Mouse (Mus musculus) MEL (cell line): Measurements from ENCODE around the gene Itpr2. TPM values are rescaled to one million over a fixed set of nuclear protein-coding genes. Genes with fewer than 3 reads are reported as not detected.

Experiments
- DNase-seq: peaks from one replicate; pipeline ENCODE4 v3.0.0; 2011; ENCODE audit warnings: low read depth, low spot score
- H3K27ac ChIP-seq: 2 replicates; pipeline ENCODE4 v1.5.1; 2012; ENCODE audit warnings: low read depth, mild to moderate bottlenecking, control low read depth, low read length, moderate library complexity; ENCODE audit not compliant: control insufficient read depth
- H3K27me3 ChIP-seq, 2 experiments: fragments of 150-350 bp in 1 of 2; sonication (generic) in 1 of 2; 2 replicates each; pipeline ENCODE4 v1.6.1; 2012; ENCODE audit warnings: low read length in 2 of 2, mild to moderate bottlenecking in 2 of 2, improper control_type of control experiment in 1 of 2, moderate library complexity in 1 of 2; ENCODE audit not compliant: insufficient read depth in 2 of 2, control insufficient read depth in 1 of 2
- H3K36me3 ChIP-seq, 2 experiments: 2 replicates each; pipeline ENCODE4 v1.6.1; 2012 to 2014; ENCODE audit warnings: low read length in 2 of 2, improper control_type of control experiment in 1 of 2, inconsistent platforms in 1 of 2, mild to moderate bottlenecking in 1 of 2; ENCODE audit not compliant: insufficient read depth in 2 of 2, control insufficient read depth in 1 of 2
- H3K4me1 ChIP-seq, 2 experiments: fragments of 150-350 bp in 1 of 2; sonication (generic) in 1 of 2; 2 replicates each; pipeline ENCODE4 v1.6.1; 2012; ENCODE audit warnings: low read length in 2 of 2, improper control_type of control experiment in 1 of 2, mild to moderate bottlenecking in 1 of 2; ENCODE audit not compliant: insufficient read depth in 2 of 2, control insufficient read depth in 1 of 2
- H3K4me3 ChIP-seq, 2 experiments: fragments of 150-350 bp in 1 of 2; sonication (generic) in 1 of 2; 2 replicates each; pipeline ENCODE4 v1.5.1; 2012; ENCODE audit warnings: low read depth in 2 of 2, low read length in 2 of 2, mild to moderate bottlenecking in 2 of 2, moderate library complexity in 2 of 2, control low read depth in 1 of 2, improper control_type of control experiment in 1 of 2; ENCODE audit not compliant: control insufficient read depth in 1 of 2, insufficient read depth in 1 of 2
- H3K79me2 ChIP-seq: 2 replicates; pipeline ENCODE4 v1.6.1; 2012; ENCODE audit warnings: mild to moderate bottlenecking, low read length, moderate library complexity; ENCODE audit not compliant: control insufficient read depth, poor library complexity, insufficient read depth
- H3K9ac ChIP-seq: 2 replicates; pipeline ENCODE4 v1.6.1; 2012; ENCODE audit warnings: low read depth, mild to moderate bottlenecking, control low read depth, low read length, moderate library complexity; ENCODE audit not compliant: control insufficient read depth, poor library complexity, severe bottlenecking
- H3K9me3 ChIP-seq: fragments of 150-350 bp; sonication (generic); replicated peaks from 2 replicates; pipeline ENCODE4 v1.6.1; 2012; ENCODE audit warnings: mild to moderate bottlenecking, low read length, improper control_type of control experiment, moderate library complexity; ENCODE audit not compliant: insufficient read depth
- CTCF ChIP-seq, 3 experiments: IDR thresholded peaks in 2 of 3; conservative IDR thresholded peaks in 1 of 3; 2 replicates each; pipeline ENCODE4 v1.5.1; 2011 to 2012; ENCODE audit warnings: low read length in 3 of 3, low read depth in 2 of 3, mild to moderate bottlenecking in 2 of 3, improper control_type of control experiment in 1 of 3, inconsistent platforms in 1 of 3, mixed read lengths in 1 of 3, moderate library complexity in 1 of 3; ENCODE audit not compliant: control insufficient read depth in 1 of 3, insufficient read depth in 1 of 3, poor library complexity in 1 of 3, severe bottlenecking in 1 of 3
- ELF1 ChIP-seq: IDR thresholded peaks from 2 replicates; pipeline ENCODE4 v1.6.1; 2014; ENCODE audit warnings: low read depth, mild to moderate bottlenecking, inconsistent platforms, low read length, improper control_type of control experiment, moderate library complexity
- ETS1 ChIP-seq: IDR thresholded peaks from 2 replicates; pipeline ENCODE4 v1.6.1; 2012; ENCODE audit warnings: low read depth, mild to moderate bottlenecking, inconsistent platforms, low read length, improper control_type of control experiment, moderate library complexity
- GATA1 ChIP-seq: IDR thresholded peaks from 2 replicates; pipeline ENCODE4 v1.6.1; 2011; ENCODE audit warnings: low read depth, low read length, improper control_type of control experiment
- JUND ChIP-seq: IDR thresholded peaks from 2 replicates; pipeline ENCODE4 v1.6.1; 2011; ENCODE audit warnings: low read depth, mild to moderate bottlenecking, improper control_type of control experiment, low read length
- KAT2A ChIP-seq: conservative IDR thresholded peaks from 2 replicates; pipeline ENCODE4 v1.6.1; 2012; ENCODE audit warnings: low read depth, low read length, improper control_type of control experiment, inconsistent platforms
- MAFK ChIP-seq: IDR thresholded peaks from 2 replicates; pipeline ENCODE4 v1.6.1; 2011; ENCODE audit warnings: low read depth, mild to moderate bottlenecking, low read length, improper control_type of control experiment, borderline replicate concordance
- MAZ ChIP-seq: IDR thresholded peaks from 2 replicates; pipeline ENCODE4 v1.6.1; 2012; ENCODE audit warnings: low read depth, mild to moderate bottlenecking, inconsistent platforms, low read length, improper control_type of control experiment
- MEF2A ChIP-seq: IDR thresholded peaks from 2 replicates; pipeline ENCODE4 v1.6.1; 2014; ENCODE audit warnings: low read depth, mild to moderate bottlenecking, inconsistent platforms, low read length, improper control_type of control experiment; ENCODE audit not compliant: poor library complexity, insufficient replicate concordance, severe bottlenecking; ENCODE audit errors: extremely low read depth
- MXI1 ChIP-seq: IDR thresholded peaks from 2 replicates; pipeline ENCODE4 v1.6.1; 2011; ENCODE audit warnings: mild to moderate bottlenecking, low read depth, low read length, improper control_type of control experiment
- MYB ChIP-seq: IDR thresholded peaks from 2 replicates; pipeline ENCODE4 v1.6.1; 2011; ENCODE audit warnings: mild to moderate bottlenecking, low read depth, low read length, improper control_type of control experiment
- NELFE ChIP-seq: IDR thresholded peaks from 2 replicates; pipeline ENCODE4 v1.6.1; 2011; ENCODE audit warnings: low read depth, low read length, improper control_type of control experiment
- NRF1 ChIP-seq: IDR thresholded peaks from 2 replicates; pipeline ENCODE4 v1.6.1; 2014; ENCODE audit warnings: low read depth, mild to moderate bottlenecking, inconsistent platforms, low read length, improper control_type of control experiment, moderate library complexity; ENCODE audit not compliant: poor library complexity, insufficient read depth, severe bottlenecking
- POLR2AphosphoS2 ChIP-seq: IDR thresholded peaks from 2 replicates; pipeline ENCODE4 v1.6.1; 2011; ENCODE audit warnings: low read length, improper control_type of control experiment
- POLR2AphosphoS5 ChIP-seq: IDR thresholded peaks from 2 replicates; pipeline ENCODE4 v1.6.1; 2012; ENCODE audit warnings: low read depth, borderline replicate concordance, mild to moderate bottlenecking, inconsistent platforms, low read length, moderate library complexity, mixed read lengths
- RAD21 ChIP-seq: IDR thresholded peaks from 2 replicates; pipeline ENCODE4 v1.6.1; 2011; ENCODE audit warnings: mild to moderate bottlenecking, low read depth, low read length, improper control_type of control experiment
- RCOR1 ChIP-seq: IDR thresholded peaks from 2 replicates; pipeline ENCODE4 v1.6.1; 2012; ENCODE audit warnings: low read depth, mild to moderate bottlenecking, inconsistent platforms, low read length, improper control_type of control experiment
- SMC3 ChIP-seq: IDR thresholded peaks from 2 replicates; pipeline ENCODE4 v1.6.1; 2011; ENCODE audit warnings: low read depth, low read length, improper control_type of control experiment
- TAL1 ChIP-seq: IDR thresholded peaks from 2 replicates; pipeline ENCODE4 v1.6.1; 2012; ENCODE audit warnings: mild to moderate bottlenecking, inconsistent platforms, low read length, moderate library complexity, mixed read lengths
- TBP ChIP-seq: IDR thresholded peaks from 2 replicates; pipeline ENCODE4 v1.8.0; 2011; ENCODE audit warnings: low read depth, low read length, improper control_type of control experiment
- USF1 ChIP-seq: IDR thresholded peaks from 2 replicates; pipeline ENCODE4 v1.6.1; 2014; ENCODE audit warnings: low read depth, mild to moderate bottlenecking, inconsistent platforms, low read length, improper control_type of control experiment, moderate library complexity
- ZC3H11A ChIP-seq: IDR thresholded peaks from 2 replicates; pipeline ENCODE4 v1.6.1; 2012; ENCODE audit warnings: low read depth, mild to moderate bottlenecking, inconsistent platforms, low read length, improper control_type of control experiment
- ZKSCAN1 ChIP-seq: IDR thresholded peaks from 2 replicates; pipeline ENCODE4 v1.6.1; 2012; ENCODE audit warnings: low read depth, mild to moderate bottlenecking, inconsistent platforms, low read length, improper control_type of control experiment, moderate library complexity
- ZMIZ1 ChIP-seq: IDR thresholded peaks from 2 replicates; pipeline ENCODE4 v1.6.1; 2012; ENCODE audit warnings: low read depth, mild to moderate bottlenecking, inconsistent platforms, low read length, improper control_type of control experiment, moderate library complexity
- ZNF384 ChIP-seq: IDR thresholded peaks from 2 replicates; pipeline ENCODE4 v1.6.1; 2012; ENCODE audit warnings: low read depth, mild to moderate bottlenecking, inconsistent platforms, low read length, improper control_type of control experiment
- polyA plus RNA-seq, 2 experiments: library from polyadenylated mRNA; stranded (reverse) in 1 of 2; unstranded in 1 of 2; fragments of >175 nt in 1 of 2; fragments of >200 nt in 1 of 2; gene quantifications; 2 replicates each; pipeline versions ENCODE4 v1.2.1 to v1.2.4; 2012; ENCODE audit warnings: low replicate concordance in 2 of 2, low read depth in 1 of 2; ENCODE audit not compliant: insufficient read length in 2 of 2, insufficient read depth in 1 of 2, missing spikeins in 1 of 2
- total RNA-seq: library from RNA; depleted of rRNA; stranded (reverse); fragments of 300-350 nt; gene quantifications from 2 replicates; pipeline ENCODE4 v1.2.3, GENCODE M21; 2012

Gene Itpr2
- total and polyA plus RNA-seq, 3 experiments = 1.5 to 3.0 TPM; not detected in 1

DNA sequence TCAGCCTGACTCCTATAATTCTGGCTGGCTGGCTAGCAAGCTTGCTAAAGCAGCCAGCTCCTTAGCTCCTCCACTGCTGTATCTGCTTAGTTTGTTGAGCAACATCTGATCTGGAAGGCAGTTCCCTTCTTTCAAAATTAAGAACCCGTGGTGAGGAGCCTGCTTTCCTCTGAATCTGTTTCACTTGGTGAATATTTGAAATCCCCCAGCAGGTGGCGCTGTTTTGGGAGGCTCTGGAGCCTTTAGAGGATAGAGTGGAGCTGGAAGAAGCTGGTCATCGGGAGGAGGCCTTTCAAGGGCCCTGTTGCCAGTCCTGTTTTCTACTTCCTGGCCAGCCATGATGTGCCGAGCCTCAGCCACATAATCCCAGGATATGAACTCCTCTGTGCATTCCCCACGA lies 422.8 kb downstream of the Itpr2 start:
- H3K9me3 ChIP-seq = no peaks in the 10 kb centered on the region
- no peak overlapping the region for H3K4me3 ChIP-seq
- H3K36me3 ChIP-seq = peaks cover 0 to 12% of the 10 kb centered on the region in 2 experiments; a peak in 2 of 4 replicates
- no peak overlapping the region for H3K9ac ChIP-seq
- no peak overlapping the region for H3K27ac ChIP-seq
- TF ChIP-seq RAD21 (peak; percentile 26), GATA1 (no peak), SMC3 (peak; percentile 57), CTCF (IDR thresholded peaks at IDR 0.05 in 2 of 3, conservative IDR thresholded peaks at IDR 0.05 in 1 of 3; ENCODE audit: control insufficient read depth in 1 of 3, insufficient read depth in 1 of 3, low read depth in 2 of 3, low read length in 3 of 3, poor library complexity in 1 of 3, severe bottlenecking in 1 of 3) (peak; percentile 42 to 68 (median 65); a peak in 5 of 6 replicates)
- TF ChIP-seq, all 39 proteins: peak for 3
- Histone ChIP-seq H3K79me2 (no peaks in the 10 kb centered on the region), H3K4me1 (peaks cover 5 to 22% of the 10 kb centered on the region in 2 experiments), H3K27me3 (no peaks in the 10 kb centered on the region; a peak in 1 of 4 replicates)
- peak; percentile 80 for DNase-seq

DNA sequence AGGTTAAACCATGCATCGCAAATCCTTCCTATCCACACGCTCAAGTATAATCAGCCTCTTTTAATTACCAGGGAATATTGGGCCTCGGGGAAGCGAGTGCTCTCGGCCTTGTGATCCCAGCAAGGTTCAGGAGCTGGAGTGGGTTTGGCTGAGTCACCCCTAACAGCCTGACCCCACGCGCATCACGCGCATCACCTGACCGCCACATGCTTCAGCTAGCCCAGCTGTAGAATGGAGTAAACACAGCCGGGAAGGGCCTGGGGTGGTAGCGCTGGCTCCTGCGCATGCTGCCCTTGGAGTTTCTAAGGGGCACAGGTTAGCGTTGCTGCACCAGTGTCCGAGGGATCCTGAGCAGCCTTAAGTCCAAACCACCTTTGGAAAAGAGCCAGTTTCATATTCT lies 423.9 kb downstream of the Itpr2 start:
- peaks cover 5 to 22% of the 10 kb centered on the region in 2 experiments for H3K4me1 ChIP-seq

DNA sequence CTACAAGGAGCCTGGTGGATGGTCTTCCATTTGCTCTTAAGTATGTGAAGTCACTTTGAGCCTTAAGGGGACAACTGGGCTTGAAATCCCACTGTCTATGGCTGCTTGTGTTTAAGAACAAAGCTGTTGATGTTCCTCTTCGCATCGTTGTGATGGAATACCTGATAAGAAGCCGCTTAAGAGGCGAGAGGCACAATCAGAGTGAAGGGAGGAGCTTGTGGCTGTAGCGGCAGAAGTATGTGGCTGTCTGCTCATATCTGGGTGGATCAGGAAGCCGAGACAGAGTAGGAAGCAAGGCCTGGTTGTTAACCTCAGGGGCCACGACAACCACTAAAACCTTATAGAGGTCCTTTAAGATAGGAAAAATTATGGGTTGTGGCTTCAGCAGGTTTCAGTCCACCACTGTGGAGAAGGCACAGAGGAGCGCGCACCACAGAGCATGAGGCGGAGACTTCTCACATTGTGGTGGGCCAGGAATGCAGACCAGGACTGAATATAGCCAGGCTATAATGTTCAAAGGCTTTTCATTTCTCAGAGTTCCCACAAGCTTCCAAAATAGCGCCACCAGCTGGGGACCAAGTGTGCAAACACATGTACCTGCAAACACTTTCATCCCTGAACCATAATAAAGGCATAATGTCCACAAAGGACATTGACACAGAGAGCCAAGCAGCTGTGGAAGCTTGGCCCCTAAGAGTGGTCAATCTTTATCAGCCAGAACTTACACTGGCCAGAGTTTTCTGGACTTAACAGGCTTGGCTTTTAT lies 424.7 kb downstream of the Itpr2 start:
- Histone ChIP-seq H3K4me3 (peak overlapping the region; percentile 33 to 47), H3K27me3 (no peaks in the 10 kb centered on the region), H3K36me3 (peaks cover 0 to 12% of the 10 kb centered on the region in 2 experiments; a peak in 2 of 4 replicates), H3K79me2 (no peaks in the 10 kb centered on the region), H3K9me3 (no peaks in the 10 kb centered on the region), H3K4me1 (peaks cover 5 to 22% of the 10 kb centered on the region in 2 experiments), H3K9ac (peak overlapping the region; percentile 57), H3K27ac (peak overlapping the region; percentile 70)
- peak; percentile 88 for DNase-seq
- TF ChIP-seq JUND (no peak), NELFE (0 out of 2 replicates have a peak, but pooled peaks have one; percentile 16), MXI1 (no peak), MYB (no peak), POLR2AphosphoS5 (no peak), MAZ (no peak), ETS1 (0 out of 2 replicates have a peak, but pooled peaks have one; percentile 27), MEF2A (no peak), MAFK (no peak), ELF1 (peak; percentile 50; the same call in 1 of the 2 replicates), TAL1 (no peak), POLR2AphosphoS2 (no peak), ZKSCAN1 (no peak), KAT2A (no peak), TBP (peak; percentile 38; the same call in 1 of the 2 replicates), USF1 (no peak), RAD21 (peak; percentile 10), RCOR1 (peak; percentile 87), ZMIZ1 (no peak)

More for the DNA sequence above, 423.9 kb downstream of the Itpr2 start:
- DNase-seq = no peak
- H3K27ac ChIP-seq = no peak overlapping the region
- no peak for TF ChIP-seq ZC3H11A
- TF ChIP-seq ETS1 = no peak
- TF ChIP-seq MAFK = no peak
- no peak for TF ChIP-seq NRF1
- no peak for TF ChIP-seq POLR2AphosphoS2
- no peak for TF ChIP-seq ELF1
- TF ChIP-seq ZNF384 = no peak
- TF ChIP-seq, all 39 proteins: peak for 0
- Histone ChIP-seq H3K36me3 (peaks cover 0 to 12% of the 10 kb centered on the region in 2 experiments; a peak in 2 of 4 replicates), H3K79me2 (no peaks in the 10 kb centered on the region), H3K9ac (no peak overlapping the region), H3K27me3 (no peaks in the 10 kb centered on the region), H3K9me3 (no peaks in the 10 kb centered on the region), H3K4me3 (no peak overlapping the region)
